Mouse (Mus musculus): ENCODE results near the gene Shoc2. TPM values are rescaled to one million over a fixed set of nuclear protein-coding genes. Genes with fewer than 3 reads are reported as not detected.

The Shoc2 gene
- polyA plus RNA-seq, 1 experiment from 2014 or later: 56.3 TPM

Other genes with a start within 250 kb of the Shoc2 start
- gene Pdcd4, start 52.1 kb upstream of the Shoc2 start, polyA plus RNA-seq (2016; fragmentation: Nextera tagmentation; extraction: Ambion mirVana): 49.8 and 49.9 TPM in 2 replicates
- 112 and 124 TPM in 2 replicates for gene Bbip1, start 321 bp downstream of the Shoc2 start, polyA plus RNA-seq (2016; fragmentation: Nextera tagmentation; extraction: Ambion mirVana)
- gene Adra2a, start 99.8 kb downstream of the Shoc2 start, polyA plus RNA-seq (2016; fragmentation: Nextera tagmentation; extraction: Ambion mirVana): 0.65 and 1.8 TPM in 2 replicates